Mouse (Mus musculus) gastrocnemius, postnatal 25 days (tissue): ENCODE measurements around the gene Spib. TPM values are rescaled to one million over a fixed set of nuclear protein-coding genes. Genes with fewer than 3 reads are reported as not detected.
A peak's percentile ranks its signal among the peaks of the same experiment; 100 is the strongest.

Source experiments
- DNase-seq: peaks from one replicate; pipeline ENCODE4 v3.0.0; 2022
- long read RNA-seq, 2 experiments: library from polyadenylated mRNA; stranded (forward); transcript quantifications; one replicate each; pipeline ENCODE4 v2.0.0; 2021
- total RNA-seq, 2 experiments: library from RNA; stranded (reverse); gene quantifications; 1 replicate in 1 of 2; 2 replicates in 1 of 2; pipeline ENCODE4 v1.2.3; 2021

Gene Spib
- total RNA-seq = under 1 TPM in 1 of 2 experiments, not detected in 1; 0.24 TPM
- long read RNA-seq, experiment 1 = 0 reads
- long read RNA-seq, experiment 2 = 0 reads

GRCm38 (mm10) chr7:44531946-44532732 lies at the start of gene Spib:
TSS of gene Spib (minus strand) at chr7:44532071.
- DNase-seq = no peak

GRCm38 (mm10) chr7:44581637-44582036 lies 49.8 kb upstream of the Spib start:
- no peak for DNase-seq

- no peak for DNase-seq
Measured at GRCm38 (mm10) chr7:44576333-44576844, 44.5 kb upstream of the Spib start.

GRCm38 (mm10) chr7:44572956-44573484 lies 41.1 kb upstream of the Spib start:
- DNase-seq = no peak

GRCm38 (mm10) chr7:44572213-44572701 lies 40.4 kb upstream of the Spib start, which contains the start of gene Napsa:
TSS of gene Napsa (plus strand) at chr7:44572380.
- DNase-seq = no peak

- no peak for DNase-seq
Measured at GRCm38 (mm10) chr7:44571811-44572210, 39.9 kb upstream of the Spib start.

GRCm38 (mm10) chr7:44570989-44571388 lies 39.1 kb upstream of the Spib start:
- DNase-seq = no peak

GRCm38 (mm10) chr7:44568803-44569202 lies 36.9 kb upstream of the Spib start:
- DNase-seq = no peak

GRCm38 (mm10) chr7:44565414-44565813 lies 33.5 kb upstream of the Spib start:
- DNase-seq = no peak

- DNase-seq = no peak
Measured at GRCm38 (mm10) chr7:44564486-44564885, 32.6 kb upstream of the Spib start.

- DNase-seq = no peak
Measured at GRCm38 (mm10) chr7:44563284-44563683, 31.4 kb upstream of the Spib start.

- DNase-seq = no peak
Measured at GRCm38 (mm10) chr7:44560435-44561400, 28.8 kb upstream of the Spib start.

- DNase-seq = no peak
Measured at GRCm38 (mm10) chr7:44557629-44558028, 25.8 kb upstream of the Spib start.

GRCm38 (mm10) chr7:44553826-44554225 lies 22.0 kb upstream of the Spib start, which contains the start of gene Nr1h2:
TSS of gene Nr1h2 (minus strand) at chr7:44553951.
- DNase-seq = peak; percentile 94

GRCm38 (mm10) chr7:44553196-44553764 lies 21.4 kb upstream of the Spib start:
- DNase-seq = peak; percentile 75

- no peak for DNase-seq
Measured at GRCm38 (mm10) chr7:44552141-44552908, 20.5 kb upstream of the Spib start.

GRCm38 (mm10) chr7:44551731-44552130 lies 19.9 kb upstream of the Spib start:
- DNase-seq = no peak

- DNase-seq = no peak
Measured at GRCm38 (mm10) chr7:44551301-44551700, 19.4 kb upstream of the Spib start.

GRCm38 (mm10) chr7:44550409-44550678 lies 18.5 kb upstream of the Spib start:
- no peak for DNase-seq

- no peak for DNase-seq
Measured at GRCm38 (mm10) chr7:44549621-44550408, 17.9 kb upstream of the Spib start.
